Mouse (Mus musculus) olfactory bulb, adult 2 months (tissue): ENCODE data around the gene Slc25a36.

Source experiments
- CTCF ChIP-seq: fragments of 200-500 bp; IDR thresholded peaks from 2 replicates; pipeline ENCODE4 v1.5.1; 2012; ENCODE audit warnings: low read depth, mild to moderate bottlenecking, low read length, moderate library complexity; ENCODE audit not compliant: insufficient read depth
- POLR2A ChIP-seq: fragments of 200-500 bp; IDR thresholded peaks from 2 replicates; pipeline ENCODE4 v1.6.1; 2012; ENCODE audit warnings: mild to moderate bottlenecking, low read depth, low read length, moderate library complexity; ENCODE audit not compliant: insufficient read depth

- TF ChIP-seq CTCF (no peak), POLR2A (no peak)
These were observed 85.0 kb downstream of the Slc25a36 start for GRCm38 (mm10) chr9:97026006-97026405.
